Mouse (Mus musculus) kidney, embryonic 16.5 days (tissue): ENCODE results near the gene Smtn. TPM values are rescaled to one million over a fixed set of nuclear protein-coding genes. Genes with fewer than 3 reads are reported as not detected.

ENCODE experiments used
- ATAC-seq: fragments of 200-750 bp; cut with Nextera tagmentation; 2 replicates; pipeline ENCODE4 v1.8.0; 2017; ENCODE audit warnings: moderate TSS enrichment; ENCODE audit not compliant: low FRiP score, low TSS enrichment
- H3K27ac ChIP-seq: fragments of 300-500 bp; sonication (generic); 2 replicates; pipeline ENCODE4 v1.5.1; 2014; ENCODE audit warnings: low read length
- H3K27me3 ChIP-seq: fragments of 300-500 bp; sonication (generic); 2 replicates; pipeline ENCODE4 v1.6.1; 2014; ENCODE audit warnings: low read length, control low read depth, mixed read lengths; ENCODE audit not compliant: insufficient read depth
- H3K36me3 ChIP-seq: fragments of 300-500 bp; sonication (generic); 2 replicates; pipeline ENCODE4 v1.6.1; 2014; ENCODE audit warnings: low read length, control low read depth, mixed read lengths; ENCODE audit not compliant: insufficient read depth
- H3K4me1 ChIP-seq: fragments of 300-500 bp; sonication (generic); 2 replicates; pipeline ENCODE4 v1.6.1; 2014; ENCODE audit warnings: low read length, control low read depth, mixed read lengths; ENCODE audit not compliant: insufficient read depth
- H3K4me2 ChIP-seq: fragments of 300-500 bp; sonication (generic); replicated peaks from 2 replicates; pipeline ENCODE4 v1.6.1; 2014; ENCODE audit warnings: low read depth, low read length
- H3K4me3 ChIP-seq: fragments of 300-500 bp; sonication (generic); 2 replicates; pipeline ENCODE4 v1.5.1; 2014; ENCODE audit warnings: mild to moderate bottlenecking, low read length
- H3K9ac ChIP-seq: fragments of 300-500 bp; sonication (generic); replicated peaks from 2 replicates; pipeline ENCODE4 v1.6.1; 2014; ENCODE audit warnings: low read length
- H3K9me3 ChIP-seq: fragments of 300-500 bp; sonication (generic); 2 replicates; pipeline ENCODE4 v1.6.1; 2016; ENCODE audit warnings: low read length, control low read depth
- WGBS: fragments of 180-500 bp; shearing (Covaris S2); extraction: QIAGEN DNeasy Blood & Tissue Kit; methylation state at CpG from one replicate; pipeline ENCODE4 v1.1.7; 2014; 5-methylcytosine and 5-hydroxymethylcytosine counted together
- polyA plus RNA-seq: library from polyadenylated mRNA; unstranded; fragments of >200 nt; fragmentation: Nextera tagmentation; extraction: Ambion mirVana; gene quantifications from 2 replicates; pipeline ENCODE4 v1.2.1, GENCODE M21; 2015

Smtn gene
- polyA plus RNA-seq, 1 experiment from 2014 or later: 116 TPM

DNA sequence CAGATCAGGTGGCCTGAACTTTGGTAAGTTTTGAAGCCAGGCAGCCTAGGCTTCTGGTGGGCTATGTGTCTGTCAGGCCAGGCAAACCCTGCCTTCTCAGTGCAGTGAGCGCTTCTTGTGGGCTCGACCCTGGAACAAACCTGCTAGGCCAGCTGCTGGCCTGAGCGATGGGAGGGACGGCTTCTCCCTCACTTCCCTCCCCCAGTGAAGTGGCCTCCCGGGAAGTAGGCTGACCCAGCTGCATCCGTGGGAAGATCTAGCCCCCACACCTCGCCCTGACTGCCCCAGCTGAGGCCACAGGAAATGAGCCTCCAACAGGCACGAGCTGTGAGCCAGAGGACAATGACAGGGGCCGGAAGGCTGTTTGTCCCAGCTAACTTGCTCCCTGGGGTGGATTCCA, 32.7 kb upstream of the Smtn start:
- no peak overlapping the region for H3K4me2 ChIP-seq
- H3K27ac ChIP-seq: peak overlapping the region; percentile 90
- H3K27me3 ChIP-seq: no peaks in the 10 kb centered on the region
- H3K4me1 ChIP-seq: peaks cover 26% of the 10 kb centered on the region
- ATAC-seq: peak; percentile 88
- 0 out of 2 replicates have a peak overlapping the region, but pooled peaks have one; percentile 33 for H3K9ac ChIP-seq
- H3K36me3 ChIP-seq: no peaks in the 10 kb centered on the region
- no peaks in the 10 kb centered on the region for H3K9me3 ChIP-seq
- under 1% methylated on average over 9 of the region's 9 CpGs for WGBS
- H3K4me3 ChIP-seq: no peak overlapping the region

DNA sequence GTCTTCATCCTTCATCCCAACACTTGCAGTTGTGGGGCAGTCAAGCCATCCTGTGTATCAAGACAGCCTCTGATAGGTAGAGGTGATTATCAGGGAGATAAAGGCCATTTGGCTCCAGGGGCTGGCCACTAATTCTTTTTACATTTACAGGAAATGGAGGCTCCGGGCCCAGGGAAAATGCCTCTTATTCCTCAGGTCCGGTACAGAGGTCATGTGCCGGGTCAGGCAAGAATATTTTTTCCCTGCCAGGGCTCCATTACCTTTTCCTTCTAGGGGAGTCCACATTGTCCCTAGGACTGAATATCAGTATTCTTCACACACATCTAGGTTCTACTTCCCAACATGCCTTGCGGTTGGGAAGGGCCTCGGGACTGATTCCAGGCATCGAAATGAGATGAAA, 31.8 kb upstream of the Smtn start:
- no peak for ATAC-seq
- H3K27me3 ChIP-seq: no peaks in the 10 kb centered on the region
- WGBS: 66% methylated on average over 6 of the region's 6 CpGs

DNA sequence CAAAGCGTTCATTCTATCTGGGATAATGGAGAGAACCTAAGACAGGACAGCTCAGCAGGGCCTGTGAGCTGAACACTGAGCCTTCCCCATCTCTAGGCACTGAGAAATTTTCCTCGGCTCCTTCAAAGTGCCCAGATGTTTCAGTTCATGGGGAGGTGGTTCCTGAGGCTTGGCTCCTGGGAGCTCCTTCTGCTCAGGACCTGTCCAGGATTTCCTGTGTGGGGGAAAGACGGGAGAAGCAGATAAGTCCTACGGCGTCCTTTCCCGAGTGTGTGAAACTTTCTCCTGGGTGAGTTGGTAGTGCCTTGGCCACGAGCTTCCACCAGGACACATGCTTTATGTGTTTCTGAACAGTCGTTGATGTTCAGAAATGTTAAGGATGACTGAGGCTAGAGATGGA, 29.9 kb upstream of the Smtn start:
- Histone ChIP-seq H3K4me3 (no peak overlapping the region), H3K36me3 (no peaks in the 10 kb centered on the region), H3K9me3 (no peaks in the 10 kb centered on the region), H3K9ac (no peak overlapping the region), H3K27ac (no peak overlapping the region), H3K4me1 (peaks cover 25% of the 10 kb centered on the region), H3K27me3 (no peaks in the 10 kb centered on the region), H3K4me2 (no peak overlapping the region)
- 81% methylated on average over 8 of the region's 8 CpGs for WGBS
- no peak for ATAC-seq

More for the DNA sequence above, 31.8 kb upstream of the Smtn start:
- Histone ChIP-seq H3K4me3 (no peak overlapping the region), H3K9ac (no peak overlapping the region), H3K4me1 (peaks cover 26% of the 10 kb centered on the region), H3K9me3 (no peaks in the 10 kb centered on the region), H3K27ac (peak overlapping the region; percentile 90), H3K4me2 (no peak overlapping the region), H3K36me3 (no peaks in the 10 kb centered on the region)

DNA sequence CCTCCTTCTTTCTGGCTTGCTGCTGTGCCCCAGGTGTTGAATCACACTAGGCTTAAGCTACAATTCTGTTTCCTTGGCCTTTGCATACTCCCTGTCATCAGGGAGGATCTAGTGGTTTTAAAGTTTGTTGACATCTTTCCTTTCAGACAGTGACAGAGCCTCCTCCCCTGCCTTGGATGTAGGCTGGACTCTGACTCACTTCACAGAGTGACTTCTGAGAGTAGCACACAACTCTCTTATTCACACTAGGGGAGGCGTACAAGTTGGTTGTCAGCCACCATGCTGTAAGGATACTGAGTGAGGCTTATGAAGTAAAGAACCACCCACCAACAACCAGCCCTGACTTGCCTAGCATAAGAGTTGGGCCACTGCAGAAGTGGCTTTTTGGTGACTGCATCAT, 27.5 kb upstream of the Smtn start:
- H3K9me3 ChIP-seq: no peaks in the 10 kb centered on the region
- H3K27ac ChIP-seq: no peak overlapping the region
- WGBS: 94% methylated on average over 1 of the region's 1 CpGs
- H3K4me1 ChIP-seq: peaks cover 19% of the 10 kb centered on the region
- H3K4me2 ChIP-seq: no peak overlapping the region
- H3K9ac ChIP-seq: no peak overlapping the region
- no peak overlapping the region for H3K4me3 ChIP-seq
- H3K27me3 ChIP-seq: no peaks in the 10 kb centered on the region
- no peaks in the 10 kb centered on the region for H3K36me3 ChIP-seq
- ATAC-seq: no peak

DNA sequence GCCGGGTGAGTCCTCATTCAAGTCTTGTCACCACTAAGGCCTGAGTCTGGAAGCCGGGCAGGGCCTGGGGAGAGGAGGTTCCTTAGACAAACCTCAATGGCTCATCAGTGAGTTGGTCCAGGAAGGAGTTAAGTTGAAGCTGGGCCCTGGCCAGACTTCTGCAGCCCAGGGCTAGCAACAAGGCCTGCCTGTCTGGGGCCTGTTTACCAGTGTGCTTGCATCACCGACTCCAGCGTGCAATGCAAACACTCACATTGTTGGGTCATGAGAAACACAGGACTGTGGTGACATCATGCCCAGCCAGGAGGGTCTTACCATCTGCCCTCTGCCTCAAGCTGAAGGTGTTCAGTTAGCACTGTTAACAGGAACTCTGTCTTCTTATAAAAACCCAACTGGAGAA, 25.6 kb upstream of the Smtn start:
- H3K4me1 ChIP-seq: peaks cover 20% of the 10 kb centered on the region
- 79% methylated on average over 4 of the region's 4 CpGs for WGBS
- no peak overlapping the region for H3K27ac ChIP-seq
- no peak overlapping the region for H3K9ac ChIP-seq
- H3K4me3 ChIP-seq: no peak overlapping the region
- H3K27me3 ChIP-seq: no peaks in the 10 kb centered on the region
- H3K36me3 ChIP-seq: no peaks in the 10 kb centered on the region
- H3K4me2 ChIP-seq: no peak overlapping the region
- no peaks in the 10 kb centered on the region for H3K9me3 ChIP-seq
- ATAC-seq: 0 out of 2 replicates have a peak, but pooled peaks have one; percentile 17

DNA sequence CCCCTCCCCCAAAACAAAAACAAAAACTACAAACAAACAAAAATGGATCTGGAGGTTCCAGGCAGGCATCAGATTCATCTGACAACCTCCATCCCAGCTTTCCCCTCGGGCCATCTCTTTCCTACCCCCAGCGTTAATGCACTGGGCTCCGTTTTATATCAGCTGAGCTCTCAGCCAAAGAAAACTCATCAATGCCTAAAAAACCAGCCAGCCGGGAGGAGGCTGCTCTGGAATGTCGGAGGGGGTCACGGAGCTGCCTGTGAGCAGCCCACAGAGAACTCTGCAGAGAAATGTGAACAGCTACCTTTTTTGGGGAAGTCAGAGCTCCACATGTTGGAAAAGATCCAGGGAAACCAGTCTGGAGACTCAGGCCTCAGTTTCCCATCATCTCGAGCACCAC, 24.0 kb upstream of the Smtn start:
- H3K4me2 ChIP-seq: no peak overlapping the region
- peak overlapping the region; percentile 33; the same call in 1 of the 2 replicates for H3K9ac ChIP-seq
- ATAC-seq: peak; percentile 70
- H3K4me3 ChIP-seq: no peak overlapping the region
- peak overlapping the region; percentile 84 for H3K27ac ChIP-seq
- WGBS: 21% methylated on average over 7 of the region's 7 CpGs
- H3K4me1 ChIP-seq: peaks cover 20% of the 10 kb centered on the region
- no peaks in the 10 kb centered on the region for H3K27me3 ChIP-seq
- H3K36me3 ChIP-seq: no peaks in the 10 kb centered on the region
- no peaks in the 10 kb centered on the region for H3K9me3 ChIP-seq

DNA sequence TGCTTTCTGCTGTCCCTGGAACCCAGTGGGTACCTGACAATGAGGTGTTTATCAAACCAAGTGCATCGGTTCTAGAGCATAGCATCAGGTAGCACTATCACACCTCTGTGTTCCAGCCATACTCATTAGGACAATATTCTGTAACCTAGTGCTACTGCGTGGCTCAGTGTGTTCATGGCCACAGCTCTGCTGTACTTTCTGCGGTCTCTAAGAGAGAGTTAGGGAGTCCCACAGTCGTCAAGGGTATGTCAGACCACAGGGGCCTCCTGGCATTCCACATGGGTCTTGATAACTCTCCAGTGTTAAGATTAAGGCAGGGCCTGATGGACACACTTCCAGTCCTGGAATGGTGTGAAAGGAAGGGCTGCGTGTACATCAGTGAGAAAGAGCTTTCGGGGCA, 23.4 kb upstream of the Smtn start:
- Histone ChIP-seq H3K9me3 (no peaks in the 10 kb centered on the region), H3K4me3 (no peak overlapping the region), H3K4me2 (no peak overlapping the region), H3K36me3 (no peaks in the 10 kb centered on the region), H3K4me1 (peaks cover 20% of the 10 kb centered on the region), H3K27ac (peak overlapping the region; percentile 84; the same call in 1 of the 2 replicates), H3K27me3 (no peaks in the 10 kb centered on the region), H3K9ac (no peak overlapping the region)
- WGBS: 70% methylated on average over 6 of the region's 6 CpGs
- no peak for ATAC-seq

DNA sequence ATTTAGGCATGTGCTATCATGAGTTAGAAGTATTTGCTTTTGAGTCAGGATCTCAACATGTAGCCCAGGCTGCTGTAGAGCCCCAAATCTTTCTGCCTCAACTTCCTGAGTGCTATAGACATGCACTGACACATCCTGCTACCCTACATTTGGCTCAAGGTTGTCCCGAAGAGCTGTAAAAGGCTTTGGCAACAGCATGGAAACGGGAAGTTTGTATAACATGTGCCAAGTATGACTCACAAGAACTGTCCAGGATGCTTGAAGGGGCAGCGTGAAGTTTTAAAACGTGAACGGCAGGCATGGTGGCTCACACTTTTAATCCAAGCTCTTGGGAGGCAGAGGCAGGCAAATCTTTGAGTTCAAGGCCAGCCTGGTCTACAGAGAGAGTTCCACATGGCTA, 19.8 kb upstream of the Smtn start:
- ATAC-seq: no peak
- Histone ChIP-seq H3K4me2 (no peak overlapping the region), H3K4me3 (no peak overlapping the region), H3K4me1 (peaks cover 16% of the 10 kb centered on the region), H3K36me3 (no peaks in the 10 kb centered on the region), H3K27ac (no peak overlapping the region), H3K9me3 (no peaks in the 10 kb centered on the region), H3K27me3 (no peaks in the 10 kb centered on the region), H3K9ac (no peak overlapping the region)
- 60% methylated on average over 5 of the region's 5 CpGs for WGBS

DNA sequence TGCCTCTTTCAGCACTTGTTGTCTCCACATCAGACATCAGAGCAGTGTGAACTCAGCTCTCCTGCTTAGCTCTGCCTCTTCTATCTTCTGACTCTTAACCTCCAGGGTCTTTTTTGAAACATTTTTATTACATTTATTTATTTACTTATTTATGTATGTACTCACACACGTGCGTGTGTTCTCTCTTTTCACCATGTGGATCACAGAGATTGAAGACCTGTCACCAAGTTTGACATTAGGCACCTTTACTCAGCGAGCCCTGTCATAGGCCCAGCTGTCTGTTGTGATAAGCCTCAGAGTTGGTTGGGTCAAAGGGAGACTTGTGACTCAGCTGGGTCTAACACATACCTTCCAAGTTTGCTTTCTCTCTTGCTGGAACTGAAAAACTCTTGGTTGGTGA, 17.4 kb upstream of the Smtn start:
- H3K27me3 ChIP-seq: no peaks in the 10 kb centered on the region
- no peak overlapping the region for H3K9ac ChIP-seq
- no peak overlapping the region for H3K4me3 ChIP-seq
- no peak overlapping the region for H3K4me2 ChIP-seq
- H3K27ac ChIP-seq: no peak overlapping the region
- 57% methylated on average over 3 of the region's 3 CpGs for WGBS
- H3K9me3 ChIP-seq: no peaks in the 10 kb centered on the region
- no peaks in the 10 kb centered on the region for H3K36me3 ChIP-seq
- ATAC-seq: no peak
- peaks cover 5% of the 10 kb centered on the region; the same call in 1 of the 2 replicates for H3K4me1 ChIP-seq

DNA sequence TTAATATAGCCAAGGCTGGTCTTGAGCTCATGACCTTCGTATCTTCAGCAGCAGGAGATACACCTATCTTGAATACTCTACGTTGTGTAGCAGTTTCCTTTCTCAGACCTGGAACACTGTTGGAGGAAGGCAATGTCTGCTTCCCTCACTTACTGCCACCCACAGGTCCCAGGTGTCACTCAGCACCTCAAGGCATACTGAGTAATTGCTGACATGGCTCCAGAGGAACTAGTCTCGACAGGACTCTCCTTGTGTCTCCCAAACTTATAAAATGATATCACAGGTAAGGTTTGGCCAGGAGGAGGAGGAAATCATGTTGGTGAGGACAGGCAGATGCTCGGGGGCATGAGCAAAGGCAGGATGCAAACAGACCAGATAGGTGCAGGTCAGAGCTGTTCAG, 14.6 kb upstream of the Smtn start:
- ATAC-seq: no peak
- Histone ChIP-seq H3K27ac (no peak overlapping the region), H3K27me3 (no peaks in the 10 kb centered on the region), H3K9me3 (no peaks in the 10 kb centered on the region), H3K9ac (no peak overlapping the region), H3K36me3 (no peaks in the 10 kb centered on the region), H3K4me2 (no peak overlapping the region), H3K4me3 (no peak overlapping the region), H3K4me1 (no peaks in the 10 kb centered on the region)
- 88% methylated on average over 4 of the region's 4 CpGs for WGBS
